Mouse (Mus musculus) lung, postnatal 0 days (tissue): ENCODE data around the gene Shroom3.

Experiments used
- CTCF ChIP-seq: IDR thresholded peaks from 2 replicates; pipeline ENCODE4 v1.5.1; 2016; ENCODE audit warnings: antibody characterized with exemption, mild to moderate bottlenecking
- EP300 ChIP-seq: IDR thresholded peaks from 2 replicates; pipeline ENCODE4 v1.6.1; 2016; ENCODE audit warnings: antibody characterized with exemption, mild to moderate bottlenecking, control low read depth

- TF ChIP-seq CTCF: no peak
- 0 out of 2 replicates have a peak, but pooled peaks have one; percentile 23 for TF ChIP-seq EP300
These were observed 101.0 kb downstream of the Shroom3 start for GRCm38 (mm10) chr5:92784037-92784860.
